Mouse (Mus musculus) erythroid progenitor cell, adult 5-6 weeks (primary cell): ENCODE data around the gene Hus1. TPM values are rescaled to one million over a fixed set of nuclear protein-coding genes. Genes with fewer than 3 reads are reported as not detected.

Experiments
- ATAC-seq: replicated peaks from 2 replicates; pipeline ENCODE4 v1.8.0; 2016; ENCODE audit warnings: moderate number of reproducible peaks, mild to moderate bottlenecking, moderate TSS enrichment, inconsistent platforms; ENCODE audit not compliant: poor library complexity, low FRiP score, severe bottlenecking
- total RNA-seq, 2 experiments: library from RNA; stranded (forward) in 1 of 2; stranded (reverse) in 1 of 2; fragments of 150-400 nt in 1 of 2; fragments of 186-747, 209-891 nt in 1 of 2; gene quantifications; 2 replicates each; pipeline versions ENCODE4 v1.2.3 to v1.2.4; 2015 to 2017; ENCODE audit warnings: low replicate concordance in 2 of 2

Hus1 gene
- total RNA-seq (2015; ENCODE audit: low replicate concordance) (7.2 and 16.3 TPM in 2 replicates), total RNA-seq (2017; ENCODE audit: low replicate concordance) (6.5 and 8.5 TPM in 2 replicates)

DNA sequence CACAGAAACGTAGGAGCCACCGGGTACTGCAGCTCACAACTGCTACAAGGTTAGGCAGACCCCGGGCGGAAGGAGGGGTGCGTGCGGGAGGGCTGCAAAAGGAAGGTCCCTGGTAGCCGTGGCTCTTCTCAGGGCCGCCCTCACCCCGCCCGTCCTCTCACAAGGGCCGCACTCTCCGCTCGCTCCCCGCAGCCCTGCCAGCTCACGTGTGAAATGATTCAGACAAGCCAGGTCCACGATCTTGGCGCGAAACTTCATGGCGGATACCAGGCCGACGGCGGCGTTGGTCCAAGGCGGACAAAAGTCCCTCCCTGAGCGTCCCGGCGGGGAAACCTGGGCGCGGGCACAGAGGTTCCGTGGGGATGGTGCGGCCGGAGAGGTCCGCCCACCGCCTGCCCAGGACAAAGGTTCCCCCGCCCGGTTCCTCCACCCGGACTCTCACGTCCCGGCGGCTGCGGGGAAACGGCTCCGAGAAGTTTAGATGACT is at the start of gene Hus1:
TSS of gene Hus1 (minus strand) at position 339 of the 487 bp plus-strand sequence.
- peak; percentile 99 for ATAC-seq

DNA sequence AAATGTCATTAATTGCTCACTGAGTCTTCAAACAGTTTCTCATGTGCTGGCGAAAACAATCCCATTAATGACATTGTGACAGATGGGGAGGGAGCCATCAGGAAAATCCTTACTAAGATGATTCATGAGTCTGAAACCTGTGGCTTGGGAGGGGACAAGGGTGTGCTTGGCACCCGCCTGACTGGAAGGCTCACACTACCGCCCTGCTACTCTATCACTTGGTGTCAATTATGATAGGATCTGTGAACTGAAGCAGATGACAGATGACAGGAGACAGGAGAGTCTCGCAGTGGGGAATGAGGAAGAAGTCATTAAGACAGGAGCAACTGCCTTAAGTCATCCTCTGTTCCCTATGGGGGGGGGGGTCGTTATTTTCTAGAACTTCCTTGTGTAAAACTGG is 49.5 kb upstream of the Hus1 start:
- no peak for ATAC-seq

DNA sequence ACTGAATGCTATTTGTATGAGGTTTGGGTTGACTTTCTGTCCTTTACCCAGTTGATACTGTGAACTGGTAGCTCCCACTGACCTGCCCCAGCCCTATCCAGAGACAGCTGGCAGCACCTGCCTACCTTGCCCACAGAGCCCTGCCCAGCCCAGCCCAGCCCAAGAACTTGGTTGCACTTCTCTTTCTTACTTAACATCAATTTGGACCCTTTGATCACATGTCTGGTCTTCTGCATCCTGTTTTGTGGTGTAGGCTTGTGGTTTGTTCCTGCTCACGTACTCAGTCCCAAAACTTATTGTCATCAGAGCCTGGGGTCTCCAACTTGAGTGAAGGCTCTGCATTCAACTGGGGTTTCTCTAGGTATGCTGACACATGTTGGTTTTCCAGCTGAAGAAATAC is 49.0 kb upstream of the Hus1 start:
- ATAC-seq, result no peak

DNA sequence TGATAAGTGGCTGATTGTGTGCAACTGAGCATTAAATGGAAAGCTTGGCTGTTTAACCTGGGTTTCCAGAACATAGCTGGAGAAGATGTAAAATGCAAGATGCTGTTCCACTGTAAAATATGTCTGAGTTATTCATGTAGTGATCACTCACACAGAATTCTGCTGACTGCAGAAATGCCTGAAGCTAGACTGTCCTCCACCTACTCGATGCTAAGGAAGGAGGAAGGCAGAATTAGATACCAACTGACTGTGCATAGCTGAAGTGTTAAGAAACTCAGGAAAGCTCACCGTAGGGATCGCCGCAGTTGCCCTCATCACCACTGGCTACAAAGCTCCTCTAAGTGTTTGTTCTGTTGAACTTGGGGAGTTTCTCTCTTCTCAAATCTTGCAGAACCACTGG is 46.7 kb upstream of the Hus1 start:
- no peak for ATAC-seq

DNA sequence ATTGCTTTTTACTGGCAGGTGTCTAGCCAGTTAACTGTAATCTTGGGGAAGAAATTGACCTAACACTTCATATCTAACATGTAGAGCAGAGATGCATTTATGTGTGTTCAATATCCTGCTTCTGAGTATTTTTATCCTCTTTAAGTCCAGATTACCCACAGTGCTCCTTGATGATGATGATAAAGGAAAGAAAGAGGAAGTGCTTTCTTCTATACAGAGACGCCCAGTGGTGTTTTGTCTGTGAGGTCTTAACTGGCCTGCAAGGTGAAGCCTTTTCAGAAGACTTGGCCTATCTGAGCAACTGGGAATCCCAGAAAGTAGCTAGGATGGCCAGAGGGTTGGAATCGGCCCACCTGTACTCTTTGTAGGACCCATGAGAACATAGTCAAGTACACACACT is 45.9 kb upstream of the Hus1 start:
- ATAC-seq, result no peak

DNA sequence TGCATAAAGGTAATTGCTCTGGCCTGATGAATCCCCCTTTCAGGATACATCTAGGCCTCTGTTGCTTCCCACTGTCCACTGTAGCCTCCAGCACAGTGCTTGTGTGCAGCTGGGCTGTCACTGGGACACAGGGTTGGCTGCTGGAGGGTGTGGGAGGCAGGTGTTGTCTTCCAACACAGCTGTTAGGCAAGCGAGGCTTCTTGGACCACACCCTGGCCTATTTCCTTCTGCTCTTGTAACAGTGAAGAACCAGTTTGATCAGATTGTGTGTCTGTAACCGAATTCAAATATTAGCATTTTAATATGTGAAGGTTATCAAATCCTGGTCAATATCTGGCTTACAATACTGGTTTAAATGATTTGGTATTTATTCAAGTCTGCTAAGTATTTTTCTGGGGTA is 40.9 kb upstream of the Hus1 start:
- no peak for ATAC-seq

DNA sequence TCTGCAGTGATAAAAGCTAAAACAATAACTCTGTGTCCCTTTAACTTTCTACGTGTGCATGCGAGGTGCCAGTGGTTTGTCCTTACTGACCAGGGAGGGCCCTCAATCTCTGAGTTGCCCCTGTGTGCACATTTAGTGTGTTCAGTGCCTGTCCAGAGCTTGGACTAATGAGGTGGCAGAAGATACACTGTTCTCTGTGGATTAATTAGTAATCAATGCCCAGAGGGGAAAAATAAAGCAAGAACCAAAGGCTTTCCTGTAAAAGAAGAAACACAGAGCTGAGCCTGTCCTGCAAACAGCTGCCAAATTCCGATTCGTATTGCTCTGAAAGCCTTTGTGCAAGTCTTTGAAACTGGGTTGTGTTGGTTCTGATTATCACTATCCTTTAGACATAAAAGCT is 39.2 kb upstream of the Hus1 start:
- ATAC-seq, result no peak

DNA sequence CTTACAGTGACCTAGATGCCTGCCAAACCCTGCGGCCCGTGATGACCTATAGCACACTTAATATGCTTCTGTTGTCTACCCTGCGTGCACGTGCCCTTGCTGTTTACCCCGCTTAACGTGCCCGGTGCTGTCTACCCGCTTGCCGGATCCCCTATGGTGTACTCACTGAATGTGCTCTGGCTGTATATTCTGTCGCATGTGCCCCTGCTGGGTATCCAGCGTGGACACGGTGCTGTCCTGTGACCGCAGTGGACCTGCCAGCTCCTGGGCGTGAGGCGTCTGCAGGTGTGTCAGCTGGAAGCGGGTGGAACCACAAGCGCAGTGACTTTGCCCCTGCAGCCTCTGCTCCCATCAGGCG is 37.7 kb upstream of the Hus1 start, which contains the start of gene Sun3:
TSS of gene Sun3 (minus strand) at position 289 of the 358 bp plus-strand sequence.
- ATAC-seq, result 0 out of 2 replicates have a peak, but pooled peaks have one; percentile 16

DNA sequence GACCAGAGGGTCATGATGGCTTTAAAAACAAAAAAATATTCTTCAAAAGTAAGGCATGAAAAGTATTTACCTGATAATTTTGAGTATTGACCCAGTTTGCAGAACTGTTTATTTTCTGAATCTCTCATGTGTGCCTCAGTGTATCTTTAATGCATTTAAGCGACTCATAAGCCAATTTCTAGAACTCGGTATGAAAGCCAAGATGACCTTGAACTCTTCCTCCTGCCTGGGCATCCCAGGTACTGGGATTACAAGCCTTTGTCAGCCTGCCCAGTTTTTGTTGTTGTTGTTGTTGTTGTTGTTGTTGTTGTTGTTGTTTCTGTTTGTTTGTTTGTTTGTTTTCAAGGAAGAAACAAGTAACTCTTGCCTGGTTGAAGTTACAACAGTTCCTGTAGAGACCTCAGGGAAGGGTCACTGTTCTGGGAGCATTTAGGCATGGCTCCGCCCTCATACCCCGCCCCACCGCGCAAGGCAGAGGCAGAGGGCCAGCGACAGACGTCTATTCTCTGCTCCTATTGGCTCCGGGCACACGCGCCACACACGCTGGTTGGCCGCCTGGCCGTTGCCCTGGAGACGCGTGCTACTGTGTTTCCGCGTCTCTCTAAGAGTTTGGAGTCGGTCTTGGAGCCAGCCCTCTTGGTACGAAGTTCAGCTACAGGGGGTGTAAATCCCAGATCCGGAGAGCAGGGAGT is 37.2 kb upstream of the Hus1 start, which contains the start of gene Gm11992:
TSS of gene Gm11992 (plus strand) at position 584 of the 692 bp plus-strand sequence.
- ATAC-seq, result peak; percentile 81

DNA sequence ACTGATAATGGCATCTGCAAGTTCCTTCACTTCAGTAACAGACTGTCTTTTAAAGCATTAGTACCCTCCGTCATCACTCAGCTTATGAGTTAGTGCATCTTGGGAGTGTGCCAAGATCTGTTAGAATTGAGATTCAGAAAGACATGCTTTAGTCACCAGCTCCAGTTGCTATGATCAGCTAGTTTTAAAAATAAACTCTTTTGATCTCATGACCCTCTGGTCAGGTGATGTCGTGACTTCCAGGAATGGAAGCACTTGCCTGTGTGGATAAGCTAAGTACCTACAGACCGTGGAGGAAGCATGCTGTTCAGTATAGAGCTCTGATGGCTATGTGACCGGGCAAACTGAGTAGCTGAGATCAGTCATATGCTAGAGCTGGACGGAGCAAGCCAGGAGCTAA is 36.1 kb upstream of the Hus1 start:
- no peak for ATAC-seq

DNA sequence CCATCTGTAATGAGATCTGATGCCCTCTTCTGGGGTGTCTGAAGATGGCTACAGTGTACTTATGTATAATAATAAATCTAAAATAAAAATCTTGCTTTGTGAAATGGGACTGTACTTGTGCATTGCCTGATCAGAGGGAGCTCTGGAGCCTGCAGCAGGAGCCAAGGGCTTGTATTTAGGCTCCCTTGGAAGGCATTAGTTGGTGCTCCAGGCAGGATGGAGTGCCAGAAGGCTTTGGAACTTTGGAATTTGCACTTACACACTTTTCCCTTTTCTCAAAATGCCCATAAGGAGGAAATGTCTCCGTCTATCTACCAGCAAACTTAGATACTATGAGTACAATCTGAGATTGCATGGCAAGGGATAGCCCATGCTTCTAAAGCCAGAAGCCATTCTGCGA is 35.6 kb upstream of the Hus1 start:
- no peak for ATAC-seq

DNA sequence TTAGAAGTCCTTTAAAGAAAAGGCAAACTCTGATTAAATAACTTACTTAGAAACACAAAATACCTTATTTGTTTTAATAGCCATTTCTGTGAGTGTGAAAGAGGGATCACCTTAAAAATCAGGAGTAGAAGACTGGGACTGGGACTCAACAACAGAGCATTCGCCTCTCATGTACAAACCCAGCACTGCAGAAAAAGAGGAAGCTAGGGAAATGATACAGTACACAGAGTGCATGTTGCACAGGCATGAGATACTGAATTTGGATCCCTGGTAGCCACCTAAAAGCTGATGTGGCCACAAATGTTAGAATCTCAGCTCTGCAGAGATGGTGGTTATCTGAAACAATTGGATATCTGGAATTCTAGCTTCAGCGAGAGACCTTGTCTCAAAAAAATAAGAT is 20.5 kb upstream of the Hus1 start:
- no peak for ATAC-seq

DNA sequence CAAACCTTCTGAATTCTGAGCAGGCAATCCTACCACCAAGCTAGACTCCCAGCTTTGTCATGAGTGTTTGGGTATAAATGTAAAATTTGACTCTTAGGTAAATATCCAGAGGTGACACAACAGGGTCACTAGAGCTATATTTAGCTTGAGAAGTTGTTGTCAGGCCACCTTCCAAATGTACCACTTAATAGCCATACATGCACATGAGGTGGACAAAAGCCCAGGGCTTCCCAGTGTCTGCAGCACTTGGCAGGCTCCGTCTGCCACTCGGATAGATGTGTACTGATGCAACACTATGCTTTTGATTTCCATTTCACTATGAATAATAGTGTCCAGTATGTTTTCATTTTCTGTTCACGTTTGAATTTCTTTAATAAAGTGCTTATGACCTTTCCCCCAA is 14.2 kb upstream of the Hus1 start:
- ATAC-seq, result no peak

DNA sequence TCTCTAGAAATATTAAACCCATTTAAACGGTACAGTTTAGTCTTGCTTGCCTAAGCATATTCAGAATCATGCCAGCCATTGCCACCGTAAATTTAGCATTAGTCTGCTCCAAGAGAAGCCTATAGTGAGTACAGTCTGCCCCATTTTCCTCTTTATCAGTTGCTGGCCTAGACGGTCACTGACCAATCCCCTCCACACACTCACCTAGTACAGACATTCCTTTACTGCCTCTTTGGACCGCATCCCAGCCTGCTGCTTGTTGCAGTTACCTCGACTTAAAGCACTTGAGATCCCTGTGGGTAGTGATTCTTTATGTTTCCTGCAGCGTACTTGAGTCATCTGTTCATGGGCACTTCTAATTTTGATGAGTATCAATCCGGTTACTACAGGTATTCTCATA is 13.8 kb upstream of the Hus1 start:
- ATAC-seq, result no peak

DNA sequence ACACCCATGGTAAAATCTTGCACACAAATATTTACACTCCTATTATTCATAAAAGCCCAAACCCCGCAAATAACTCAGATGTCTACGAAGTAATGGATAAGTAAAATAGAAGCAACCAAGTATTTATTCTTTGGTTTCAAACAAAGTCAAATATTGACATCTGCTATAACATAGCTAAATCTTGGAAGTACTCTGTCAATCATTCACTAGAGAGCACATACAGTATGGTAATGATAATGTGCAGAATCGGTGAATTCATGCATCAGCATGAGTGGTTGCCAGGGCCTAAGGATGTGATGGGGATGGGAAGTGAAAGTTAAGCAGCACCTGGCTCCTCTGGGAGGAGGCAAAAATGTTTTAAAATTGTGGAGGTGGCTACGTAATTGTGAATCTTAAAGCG is 9.2 kb upstream of the Hus1 start:
- ATAC-seq, result no peak

DNA sequence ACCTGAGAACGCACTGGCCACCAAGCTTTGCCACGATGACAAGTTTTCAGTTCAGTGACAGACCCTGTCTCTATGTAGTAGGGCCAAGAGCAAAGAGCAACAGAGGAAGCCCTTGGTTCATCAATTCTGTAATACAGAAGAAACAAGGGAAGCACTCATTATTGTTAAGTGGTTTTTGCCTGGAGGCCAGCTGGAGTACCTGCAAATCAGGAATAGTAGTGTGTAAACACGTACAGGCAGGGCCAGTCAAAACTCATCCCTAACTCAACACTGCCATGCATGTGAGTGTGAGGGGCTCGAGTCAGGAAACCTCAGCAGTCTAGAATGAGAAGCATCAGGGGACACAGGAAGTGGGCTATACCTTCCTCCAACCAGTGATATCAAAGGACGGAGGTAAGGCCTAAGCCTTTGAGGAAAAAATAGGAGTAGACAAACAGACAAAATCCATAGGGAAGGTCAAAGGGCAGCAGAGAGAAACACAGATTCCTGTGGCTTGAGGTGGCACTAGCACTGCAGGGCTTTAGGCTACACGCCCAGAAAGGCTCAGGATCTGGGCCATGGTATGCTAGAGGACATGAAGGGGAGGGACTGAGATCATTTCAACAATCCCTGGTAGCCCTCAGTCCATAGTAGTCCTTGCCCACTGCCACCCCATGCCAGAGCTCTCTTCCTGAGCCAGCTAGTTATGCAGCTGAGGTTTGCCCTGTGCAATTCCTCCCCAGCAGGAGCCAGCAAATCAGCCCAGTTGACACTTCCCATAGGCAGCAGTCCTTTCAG is 7.7 kb upstream of the Hus1 start:
- ATAC-seq, result no peak

DNA sequence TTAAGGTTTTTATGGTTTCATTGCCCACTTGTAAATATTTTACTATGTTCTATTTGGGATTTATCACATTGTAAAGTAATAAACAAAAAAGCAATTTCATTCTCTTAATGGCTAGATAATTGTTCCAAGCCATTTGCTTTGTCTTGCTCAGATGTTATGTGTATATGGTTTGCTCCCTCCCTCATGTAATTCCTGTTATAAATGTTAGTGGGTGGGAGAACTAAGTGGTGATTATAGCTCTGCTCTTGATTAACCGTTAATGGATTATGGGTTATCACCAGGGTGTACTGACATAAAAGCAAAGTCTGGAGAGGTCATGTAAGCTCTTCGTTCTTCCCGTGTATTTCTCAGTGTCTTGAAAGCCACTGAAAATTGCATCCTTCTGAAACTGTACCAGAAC is 3.7 kb upstream of the Hus1 start:
- no peak for ATAC-seq

DNA sequence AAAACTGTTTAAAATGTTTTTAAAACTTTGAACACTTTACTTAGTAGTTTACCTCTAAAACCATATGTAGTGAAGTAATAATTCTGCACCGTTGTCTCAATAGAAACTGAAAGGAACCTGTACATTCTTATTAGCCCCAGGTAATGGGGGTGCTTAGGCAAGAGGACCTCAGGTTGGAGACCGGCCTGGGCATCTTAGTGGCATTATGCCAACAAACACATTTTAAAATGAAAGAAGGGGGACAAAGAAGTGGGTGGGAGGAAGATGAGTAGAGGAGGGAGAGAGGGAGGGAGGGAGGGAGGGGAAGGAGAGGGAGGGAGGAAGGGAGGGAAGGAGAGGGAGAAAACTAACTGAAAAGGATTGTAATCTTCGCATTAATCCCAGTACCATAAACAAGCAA is 357 bp upstream of the Hus1 start:
- ATAC-seq, result no peak; the same call in 1 of the 2 replicates

DNA sequence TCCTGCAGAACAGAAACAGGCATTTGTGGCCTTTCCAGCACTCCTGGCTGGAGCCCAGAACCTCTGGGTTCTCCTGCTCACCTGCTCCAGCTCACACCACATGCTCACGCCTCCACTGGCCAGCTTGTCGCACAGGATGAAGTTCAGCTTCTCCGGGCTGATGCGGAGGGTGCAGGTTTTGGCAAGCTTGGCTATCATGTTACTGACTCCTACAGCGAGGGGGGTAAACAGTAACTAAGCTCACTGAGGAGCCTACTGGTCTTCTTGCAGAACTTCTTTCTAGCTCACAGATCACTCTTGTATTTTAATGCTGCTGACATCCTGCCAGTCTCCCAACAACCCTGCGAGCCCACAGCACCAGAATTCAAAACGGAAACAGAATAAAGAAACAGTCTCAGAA is 575 bp downstream of the Hus1 start:
- peak; percentile 58 for ATAC-seq

DNA sequence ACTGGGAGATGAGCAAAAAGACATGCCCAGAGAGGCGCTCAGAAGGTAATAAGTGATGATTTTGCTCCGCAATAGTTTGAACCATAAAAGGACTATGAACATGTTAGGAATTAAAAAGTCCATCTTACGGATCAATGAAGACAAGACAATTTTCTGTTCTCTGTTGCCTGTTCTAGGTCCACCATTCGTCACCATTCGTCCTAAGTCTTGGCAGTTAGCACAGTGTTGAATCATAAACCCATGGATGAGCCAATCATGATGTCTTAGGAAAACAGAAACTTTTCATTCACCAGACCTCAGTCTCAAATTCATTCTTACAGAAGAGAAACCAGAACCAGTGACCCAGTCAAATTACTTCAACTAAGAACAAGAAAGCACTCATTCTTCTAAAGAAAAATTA is 2.2 kb downstream of the Hus1 start:
- no peak for ATAC-seq

DNA sequence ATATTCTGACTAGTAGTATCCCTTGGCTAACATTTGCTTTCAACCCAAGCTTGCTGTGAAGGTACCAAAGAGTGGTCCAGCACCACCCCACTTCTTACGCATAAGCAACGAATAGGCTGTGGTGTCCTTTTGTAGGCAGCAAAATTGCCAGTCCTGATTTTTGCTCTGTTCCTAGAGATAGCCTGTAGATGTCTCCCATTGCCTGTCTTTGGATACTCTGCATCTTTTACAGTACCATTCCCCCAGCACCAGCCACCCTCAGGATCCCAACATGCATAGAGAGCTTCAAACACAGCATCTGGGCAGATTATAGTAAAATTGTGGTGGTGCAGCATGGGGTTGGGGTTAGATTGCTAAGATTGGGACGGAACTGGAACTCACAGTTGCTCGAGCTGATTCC is 22.9 kb downstream of the Hus1 start:
- ATAC-seq, result no peak
